Mouse (Mus musculus) kidney, adult 2 months (tissue): Measurements from ENCODE around the gene Kdm3a.

Experiments
- CTCF ChIP-seq: fragments of 200-500 bp; conservative IDR thresholded peaks from 2 replicates; pipeline ENCODE4 v1.5.1; 2011; ENCODE audit warnings: low read depth, mild to moderate bottlenecking, control low read depth, low read length, moderate library complexity, mixed read lengths; ENCODE audit not compliant: insufficient read depth, insufficient read length
- POLR2A ChIP-seq: fragments of 200-500 bp; IDR thresholded peaks from one replicate; pipeline ENCODE4 v1.6.1; 2011; ENCODE audit warnings: low read depth, low read length, control low read depth

GRCm38 (mm10) chr6:71651868-71652267, 19.1 kb upstream of the Kdm3a start:
- TF ChIP-seq POLR2A (no peak), CTCF (no peak)
